In genomic region chr1:157231016-157231415, GRCm38 (mm10) we compare ENCODE assay signal across 9 mouse cellular contexts.
A peak's percentile ranks its signal among the peaks of the same experiment; 100 is the strongest.
DNase-seq lines count a peak whose midpoint lies in the region; ATAC-seq lines count a peak whose summit lies in the region.
"Had no signal": no experiment of that assay in that cellular context is flagged by ENCODE, and none has a peak within 500 bp of the region (broad histone marks: within the 10 kb centered on the region; RNA-seq: fewer than 3 reads in every experiment).

No protein-coding gene starts in this region.

- no peaks in the 10 kb centered on the region for H3K36me3 ChIP-seq in embryonic facial prominence, embryonic 11.5 days (replicated peaks; ENCODE audit: control insufficient read depth, insufficient read depth, low read depth, low read length)
- no peaks in the 10 kb centered on the region for H3K36me3 ChIP-seq in hindbrain, embryonic 16.5 days (ENCODE audit: control insufficient read depth, insufficient read depth, low read length)
- H3K36me3 ChIP-seq in neural tube, embryonic 15.5 days, result 0 out of 2 replicates have a peak, but pooled peaks cover 2% of the 10 kb centered on the region
- H3K36me3 ChIP-seq: liver, embryonic 15.5 days had no signal

- ATAC-seq in embryonic facial prominence, embryonic 11.5 days (replicated peaks; ENCODE audit: insufficient number of reproducible peaks, low FRiP score, low TSS enrichment, low read depth), result no peak
- ATAC-seq in hindbrain, embryonic 16.5 days, result peak; percentile 72
- peak; percentile 61; the same call in 1 of the 2 replicates for ATAC-seq in neural tube, embryonic 15.5 days (ENCODE audit: low FRiP score)

- H3K9ac ChIP-seq in embryonic facial prominence, embryonic 11.5 days (replicated peaks; ENCODE audit: low read length), result no peak overlapping the region
- H3K9ac ChIP-seq in hindbrain, embryonic 16.5 days (ENCODE audit: low read depth, low read length), result peak overlapping the region; percentile 45
- 0 out of 2 replicates have a peak overlapping the region, but pooled peaks have one; percentile 20 for H3K9ac ChIP-seq in neural tube, embryonic 15.5 days (replicated peaks)
- H3K9ac ChIP-seq: liver, embryonic 15.5 days had no signal

- WGBS in embryonic facial prominence, embryonic 11.5 days, result 18% methylated on average over 8 of the region's 8 CpGs
- 11% methylated on average over 8 of the region's 8 CpGs for WGBS in hindbrain, embryonic 16.5 days
- 12% methylated on average over 8 of the region's 8 CpGs for WGBS in neural tube, embryonic 15.5 days

- no peaks in the 10 kb centered on the region for H3K4me1 ChIP-seq in embryonic facial prominence, embryonic 11.5 days (ENCODE audit: control insufficient read depth, insufficient read depth, low read length)
- H3K4me1 ChIP-seq in hindbrain, embryonic 16.5 days (ENCODE audit: control insufficient read depth, insufficient read depth, low read depth, low read length), result peaks cover 5% of the 10 kb centered on the region
- H3K4me1 ChIP-seq in neural tube, embryonic 15.5 days, result peaks cover 13% of the 10 kb centered on the region
- H3K4me1 ChIP-seq: liver, embryonic 15.5 days had no signal

- DNase-seq in kidney, adult 9 months, result peak; percentile 13
- no peak for DNase-seq in kidney, adult 18-20 months
- peak; percentile 41 for DNase-seq in embryonic facial prominence, embryonic 11.5 days (ENCODE audit: low spot score)
- DNase-seq in cerebellum, postnatal 4 days (ENCODE audit: low spot score in 2 of 2), result no peak
- DNase-seq in cerebellum, postnatal 36 days, result no peak
- DNase-seq in cerebellum, adult 11-12 months, result no peak

- no peak overlapping the region for H3K4me2 ChIP-seq in embryonic facial prominence, embryonic 11.5 days (ENCODE audit: low read depth, low read length)
- peak overlapping the region; percentile 47 for H3K4me2 ChIP-seq in hindbrain, embryonic 16.5 days (ENCODE audit: low read length)
- H3K4me2 ChIP-seq in neural tube, embryonic 15.5 days, result peak overlapping the region; percentile 44
- H3K4me2 ChIP-seq: liver, embryonic 15.5 days had no signal

- no peaks in the 10 kb centered on the region for H3K27me3 ChIP-seq in embryonic facial prominence, embryonic 11.5 days (ENCODE audit: control insufficient read depth, insufficient read depth, low read length)
- H3K27me3 ChIP-seq in hindbrain, embryonic 16.5 days (replicated peaks; ENCODE audit: control insufficient read depth, insufficient read depth, low read length), result no peaks in the 10 kb centered on the region
- no peaks in the 10 kb centered on the region for H3K27me3 ChIP-seq in neural tube, embryonic 15.5 days (replicated peaks)
- H3K27me3 ChIP-seq: liver, embryonic 15.5 days had no signal

- no peaks in the 10 kb centered on the region for H3K9me3 ChIP-seq in embryonic facial prominence, embryonic 11.5 days (replicated peaks; ENCODE audit: control insufficient read depth, low read length)
- no peaks in the 10 kb centered on the region for H3K9me3 ChIP-seq in hindbrain, embryonic 16.5 days (ENCODE audit: control insufficient read depth, low read length)
- H3K9me3 ChIP-seq in neural tube, embryonic 15.5 days (replicated peaks), result no peaks in the 10 kb centered on the region
- H3K9me3 ChIP-seq: liver, embryonic 15.5 days had no signal

- no peak overlapping the region for H3K4me3 ChIP-seq in embryonic facial prominence, embryonic 11.5 days (ENCODE audit: low read depth, low read length)
- peak overlapping the region; percentile 20; the same call in 1 of the 2 replicates for H3K4me3 ChIP-seq in hindbrain, embryonic 16.5 days (ENCODE audit: low read length)
- no peak overlapping the region; the same call in 1 of the 2 replicates for H3K4me3 ChIP-seq in neural tube, embryonic 15.5 days (replicated peaks)
- H3K4me3 ChIP-seq: liver, embryonic 15.5 days had no signal

- H3K27ac ChIP-seq in embryonic facial prominence, embryonic 11.5 days (replicated peaks; ENCODE audit: low read depth, low read length), result no peak overlapping the region
- peak overlapping the region; percentile 54; the same call in 1 of the 2 replicates for H3K27ac ChIP-seq in hindbrain, embryonic 16.5 days (ENCODE audit: low read depth, low read length)
- no peak overlapping the region; the same call in 1 of the 2 replicates for H3K27ac ChIP-seq in neural tube, embryonic 15.5 days (replicated peaks)
- H3K27ac ChIP-seq: liver, embryonic 15.5 days had no signal

Comparison
In these comparisons a context has a peak if more than half of its experiments do, and no peak if none do; other contexts are left out.
1. DNase-seq: peak in kidney, adult 9 months (single experiment) and embryonic facial prominence, embryonic 11.5 days (single experiment); none in kidney, adult 18-20 months (single experiment), cerebellum, postnatal 4 days (0 of 2), cerebellum, postnatal 36 days (0 of 2) and cerebellum, adult 11-12 months (single experiment).